Mouse (Mus musculus) skeletal muscle tissue, adult 2 months (tissue): ENCODE measurements around the gene Clca3a2.
"Not testable (repeated sequence)": the region's sequence is repeated elsewhere in the genome, so short reads cannot be mapped to it uniquely, and the experiment has no call there.

Experiments
- DNase-seq: peaks from one replicate; pipeline ENCODE4 v3.0.0-alpha.2; 2012; ENCODE audit warnings: low read depth, low spot score

Clca3a2 gene

DNA sequence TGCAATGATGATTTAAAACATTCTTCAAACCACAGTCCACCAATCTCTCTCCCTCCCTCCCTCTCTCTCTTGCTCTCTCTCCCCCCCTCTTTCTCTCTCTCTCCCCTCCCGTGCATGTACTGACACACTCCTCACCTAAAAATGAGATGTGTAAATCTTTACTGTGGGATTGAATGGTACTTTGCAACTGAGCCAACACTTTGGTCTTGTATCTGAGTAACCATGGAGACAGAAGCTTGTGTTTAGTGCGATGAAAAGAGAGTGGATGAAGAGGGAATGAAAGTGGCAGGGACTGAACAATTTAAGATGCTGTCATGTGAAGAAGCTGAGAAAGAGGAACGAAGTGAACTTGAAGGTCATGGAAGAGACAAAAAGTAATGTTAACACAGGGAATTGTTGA lies 71.6 kb downstream of the Clca3a2 start:
- not testable (repeated sequence) for DNase-seq
